Mouse (Mus musculus): ENCODE measurements around the gene Sh3kbp1. TPM values are rescaled to one million over a fixed set of nuclear protein-coding genes. Genes with fewer than 3 reads are reported as not detected.
A peak's percentile ranks its signal among the peaks of the same experiment; 100 is the strongest.

Sh3kbp1 gene
- polyA plus RNA-seq, 1 experiment from 2014 or later, result 49.6 TPM

GRCm38 (mm10) chrX:159903421-159903820, 276.3 kb downstream of the Sh3kbp1 start:
- Histone ChIP-seq H3K27ac (ENCODE audit: low read depth, low read length) (no peak overlapping the region), H3K4me1 (ENCODE audit: control insufficient read depth, insufficient read depth, low read depth, low read length) (no peaks in the 10 kb centered on the region), H3K36me3 (ENCODE audit: control insufficient read depth, insufficient read depth, low read length) (no peaks in the 10 kb centered on the region), H3K9ac (ENCODE audit: low read depth, low read length) (no peak overlapping the region), H3K4me3 (ENCODE audit: low read length) (no peak overlapping the region), H3K4me2 (ENCODE audit: low read length) (no peak overlapping the region), H3K9me3 (ENCODE audit: control insufficient read depth, low read length) (no peaks in the 10 kb centered on the region), H3K27me3 (replicated peaks; ENCODE audit: control insufficient read depth, insufficient read depth, low read length) (0 out of 2 replicates have a peak, but pooled peaks cover 3% of the 10 kb centered on the region)
- 90% methylated on average over 3 of the region's 3 CpGs for WGBS
- ATAC-seq, result no peak

GRCm38 (mm10) chrX:159907703-159908102, 280.6 kb downstream of the Sh3kbp1 start:
- Histone ChIP-seq H3K9ac (ENCODE audit: low read depth, low read length) (no peak overlapping the region), H3K27ac (ENCODE audit: low read depth, low read length) (no peak overlapping the region), H3K36me3 (ENCODE audit: control insufficient read depth, insufficient read depth, low read length) (no peaks in the 10 kb centered on the region), H3K4me3 (ENCODE audit: low read length) (no peak overlapping the region), H3K4me2 (ENCODE audit: low read length) (no peak overlapping the region), H3K9me3 (ENCODE audit: control insufficient read depth, low read length) (no peaks in the 10 kb centered on the region), H3K4me1 (ENCODE audit: control insufficient read depth, insufficient read depth, low read depth, low read length) (no peaks in the 10 kb centered on the region), H3K27me3 (replicated peaks; ENCODE audit: control insufficient read depth, insufficient read depth, low read length) (0 out of 2 replicates have a peak, but pooled peaks cover 3% of the 10 kb centered on the region)
- ATAC-seq, result no peak
- 81% methylated on average over 1 of the region's 1 CpGs for WGBS

- H3K36me3 ChIP-seq (ENCODE audit: control insufficient read depth, insufficient read depth, low read length), result no peaks in the 10 kb centered on the region
- no peak overlapping the region for H3K4me2 ChIP-seq (ENCODE audit: low read length)
- WGBS, result 78% methylated on average over 6 of the region's 6 CpGs
- ATAC-seq, result no peak
- H3K9me3 ChIP-seq (ENCODE audit: control insufficient read depth, low read length), result no peaks in the 10 kb centered on the region
- H3K27ac ChIP-seq (ENCODE audit: low read depth, low read length), result no peak overlapping the region
- 0 out of 2 replicates have a peak, but pooled peaks cover 3% of the 10 kb centered on the region for H3K27me3 ChIP-seq (replicated peaks; ENCODE audit: control insufficient read depth, insufficient read depth, low read length)
- H3K9ac ChIP-seq (ENCODE audit: low read depth, low read length), result no peak overlapping the region
- H3K4me3 ChIP-seq (ENCODE audit: low read length), result no peak overlapping the region
- H3K4me1 ChIP-seq (ENCODE audit: control insufficient read depth, insufficient read depth, low read depth, low read length), result no peaks in the 10 kb centered on the region
Measured at GRCm38 (mm10) chrX:159909446-159910277, 282.6 kb downstream of the Sh3kbp1 start.

- 0 out of 2 replicates have a peak, but pooled peaks have one; percentile 30 for ATAC-seq
- Histone ChIP-seq H3K4me2 (ENCODE audit: low read length) (no peak overlapping the region), H3K27ac (ENCODE audit: low read depth, low read length) (no peak overlapping the region), H3K4me3 (ENCODE audit: low read length) (no peak overlapping the region), H3K36me3 (ENCODE audit: control insufficient read depth, insufficient read depth, low read length) (no peaks in the 10 kb centered on the region), H3K4me1 (ENCODE audit: control insufficient read depth, insufficient read depth, low read depth, low read length) (no peaks in the 10 kb centered on the region), H3K9me3 (ENCODE audit: control insufficient read depth, low read length) (no peaks in the 10 kb centered on the region), H3K27me3 (replicated peaks; ENCODE audit: control insufficient read depth, insufficient read depth, low read length) (0 out of 2 replicates have a peak, but pooled peaks cover 3% of the 10 kb centered on the region), H3K9ac (ENCODE audit: low read depth, low read length) (no peak overlapping the region)
- WGBS, result 56% methylated on average over 3 of the region's 3 CpGs
Measured at GRCm38 (mm10) chrX:159910600-159910999, 283.5 kb downstream of the Sh3kbp1 start.

- Histone ChIP-seq H3K9me3 (ENCODE audit: control insufficient read depth, low read length) (no peaks in the 10 kb centered on the region), H3K27me3 (replicated peaks; ENCODE audit: control insufficient read depth, insufficient read depth, low read length) (no peaks in the 10 kb centered on the region), H3K4me1 (ENCODE audit: control insufficient read depth, insufficient read depth, low read depth, low read length) (no peaks in the 10 kb centered on the region), H3K9ac (ENCODE audit: low read depth, low read length) (no peak overlapping the region), H3K27ac (ENCODE audit: low read depth, low read length) (no peak overlapping the region), H3K4me2 (ENCODE audit: low read length) (no peak overlapping the region), H3K36me3 (ENCODE audit: control insufficient read depth, insufficient read depth, low read length) (no peaks in the 10 kb centered on the region), H3K4me3 (ENCODE audit: low read length) (no peak overlapping the region)
- WGBS, result 77% methylated on average over 4 of the region's 4 CpGs
- no peak for ATAC-seq
Measured at GRCm38 (mm10) chrX:159911613-159912012, 284.5 kb downstream of the Sh3kbp1 start.

- H3K4me3 ChIP-seq (ENCODE audit: low read length), result no peak overlapping the region
- WGBS, result 70% methylated on average over 3 of the region's 3 CpGs
- H3K9me3 ChIP-seq (ENCODE audit: control insufficient read depth, low read length), result no peaks in the 10 kb centered on the region
- H3K27me3 ChIP-seq (replicated peaks; ENCODE audit: control insufficient read depth, insufficient read depth, low read length), result no peaks in the 10 kb centered on the region
- no peaks in the 10 kb centered on the region for H3K36me3 ChIP-seq (ENCODE audit: control insufficient read depth, insufficient read depth, low read length)
- no peak for ATAC-seq
- no peaks in the 10 kb centered on the region for H3K4me1 ChIP-seq (ENCODE audit: control insufficient read depth, insufficient read depth, low read depth, low read length)
- no peak overlapping the region for H3K9ac ChIP-seq (ENCODE audit: low read depth, low read length)
- H3K4me2 ChIP-seq (ENCODE audit: low read length), result no peak overlapping the region
- no peak overlapping the region for H3K27ac ChIP-seq (ENCODE audit: low read depth, low read length)
Measured at GRCm38 (mm10) chrX:159912061-159912460, 285.0 kb downstream of the Sh3kbp1 start.

GRCm38 (mm10) chrX:159913489-159913888, 286.4 kb downstream of the Sh3kbp1 start:
- no peak overlapping the region for H3K4me3 ChIP-seq (ENCODE audit: low read length)
- no peaks in the 10 kb centered on the region for H3K36me3 ChIP-seq (ENCODE audit: control insufficient read depth, insufficient read depth, low read length)
- H3K4me2 ChIP-seq (ENCODE audit: low read length), result no peak overlapping the region
- WGBS, result 26% methylated on average over 3 of the region's 3 CpGs
- H3K9ac ChIP-seq (ENCODE audit: low read depth, low read length), result no peak overlapping the region
- no peak for ATAC-seq
- no peak overlapping the region for H3K27ac ChIP-seq (ENCODE audit: low read depth, low read length)
- no peaks in the 10 kb centered on the region for H3K9me3 ChIP-seq (ENCODE audit: control insufficient read depth, low read length)
- no peaks in the 10 kb centered on the region for H3K4me1 ChIP-seq (ENCODE audit: control insufficient read depth, insufficient read depth, low read depth, low read length)
- no peaks in the 10 kb centered on the region; the same call in 1 of the 2 replicates for H3K27me3 ChIP-seq (replicated peaks; ENCODE audit: control insufficient read depth, insufficient read depth, low read length)

GRCm38 (mm10) chrX:159915125-159915524, 288.1 kb downstream of the Sh3kbp1 start:
- Histone ChIP-seq H3K27ac (ENCODE audit: low read depth, low read length) (no peak overlapping the region), H3K9me3 (ENCODE audit: control insufficient read depth, low read length) (no peaks in the 10 kb centered on the region), H3K9ac (ENCODE audit: low read depth, low read length) (no peak overlapping the region), H3K4me3 (ENCODE audit: low read length) (no peak overlapping the region), H3K4me2 (ENCODE audit: low read length) (no peak overlapping the region), H3K27me3 (replicated peaks; ENCODE audit: control insufficient read depth, insufficient read depth, low read length) (no peaks in the 10 kb centered on the region; the same call in 1 of the 2 replicates), H3K4me1 (ENCODE audit: control insufficient read depth, insufficient read depth, low read depth, low read length) (no peaks in the 10 kb centered on the region), H3K36me3 (ENCODE audit: control insufficient read depth, insufficient read depth, low read length) (no peaks in the 10 kb centered on the region)
- no peak for ATAC-seq
- WGBS, result 33% methylated on average over 1 of the region's 1 CpGs

- Histone ChIP-seq H3K36me3 (ENCODE audit: control insufficient read depth, insufficient read depth, low read length) (no peaks in the 10 kb centered on the region), H3K4me3 (ENCODE audit: low read length) (no peak overlapping the region), H3K27me3 (replicated peaks; ENCODE audit: control insufficient read depth, insufficient read depth, low read length) (no peaks in the 10 kb centered on the region), H3K9ac (ENCODE audit: low read depth, low read length) (no peak overlapping the region), H3K4me2 (ENCODE audit: low read length) (no peak overlapping the region), H3K4me1 (ENCODE audit: control insufficient read depth, insufficient read depth, low read depth, low read length) (no peaks in the 10 kb centered on the region), H3K27ac (ENCODE audit: low read depth, low read length) (no peak overlapping the region), H3K9me3 (ENCODE audit: control insufficient read depth, low read length) (no peaks in the 10 kb centered on the region)
- ATAC-seq, result no peak
- 93% methylated on average over 6 of the region's 6 CpGs for WGBS
Measured at GRCm38 (mm10) chrX:159924759-159925158, 297.7 kb downstream of the Sh3kbp1 start.

Data from hindbrain, embryonic 16.5 days (tissue).